In the genomic region with DNA sequence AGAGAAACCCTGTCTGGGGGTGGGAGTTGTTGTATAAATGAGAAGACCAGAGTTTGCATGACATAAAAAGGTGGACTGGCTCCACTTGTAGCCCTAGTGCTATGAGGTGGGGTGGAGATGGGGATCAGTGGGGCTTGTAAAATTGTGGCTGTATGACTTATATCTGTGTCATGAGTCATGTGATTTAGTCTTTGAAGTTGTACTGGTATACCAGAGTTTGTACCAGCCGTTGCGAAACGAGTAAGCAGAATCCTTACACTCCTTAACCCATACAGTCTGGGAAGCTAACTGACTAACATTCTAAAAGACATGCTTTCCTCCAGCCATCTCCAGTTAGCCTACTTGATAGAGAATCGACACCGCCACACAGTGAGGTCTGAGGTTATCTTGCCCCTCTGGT, we compare ENCODE assay signal across 15 mouse cellular contexts. TPM values are rescaled to one million over a fixed set of nuclear protein-coding genes. Genes with fewer than 3 reads are reported as not detected.
A peak's percentile ranks its signal among the peaks of the same experiment; 100 is the strongest.
DNase-seq lines count a peak whose midpoint lies in the region; ATAC-seq and TF ChIP-seq lines count a peak whose summit lies in the region.
"Had no signal": no experiment of that assay in that cellular context is flagged by ENCODE, and none has a peak within 500 bp of the region (broad histone marks: within the 10 kb centered on the region; RNA-seq: fewer than 3 reads in every experiment).

No protein-coding gene starts in this region.

- H3K79me2 ChIP-seq in macrophage (ENCODE audit: inconsistent target): peaks cover 100% of the 10 kb centered on the region

- TF ChIP-seq CTCF in lung, embryonic 14.5 days (IDR thresholded peaks at IDR 0.05; ENCODE audit: low read depth): no peak
- no peak for TF ChIP-seq CTCF in lung, adult 2 months (IDR thresholded peaks at IDR 0.05; ENCODE audit: insufficient read depth, low read length)

- no peak for TF ChIP-seq POLR2A in lung, adult 2 months (IDR thresholded peaks at IDR 0.05; ENCODE audit: borderline replicate concordance, extremely low read depth, low read depth, low read length)

- no peak overlapping the region for H3K4me3 ChIP-seq in lung, embryonic 14.5 days (ENCODE audit: low read depth, low read length)
- H3K4me3 ChIP-seq in lung, adult 2 months (replicated peaks; ENCODE audit: extremely low read depth, low read depth, low read length): no peak overlapping the region
- H3K4me3 ChIP-seq in macrophage (ENCODE audit: inconsistent target): no peak overlapping the region
- H3K4me3 ChIP-seq: embryonic facial prominence, embryonic 13.5 days; forebrain, embryonic 12.5 days; midbrain, embryonic 13.5 days had no signal

- no peak overlapping the region for H3K4me2 ChIP-seq in lung, embryonic 14.5 days
- H3K4me2 ChIP-seq: embryonic facial prominence, embryonic 13.5 days; forebrain, embryonic 12.5 days; midbrain, embryonic 13.5 days had no signal

- peaks cover 3% of the 10 kb centered on the region; the same call in 1 of the 2 replicates for H3K36me3 ChIP-seq in lung, embryonic 14.5 days (ENCODE audit: insufficient read depth)
- H3K36me3 ChIP-seq in macrophage (ENCODE audit: inconsistent target): no peaks in the 10 kb centered on the region
- H3K36me3 ChIP-seq: embryonic facial prominence, embryonic 13.5 days; forebrain, embryonic 12.5 days; midbrain, embryonic 13.5 days had no signal

- DNase-seq in lung, embryonic 14.5 days: no peak
- no peak for DNase-seq in lung, adult 2 months
- peak; percentile 57 for DNase-seq in NIH3T3 (ENCODE audit: low read depth)
- peak; percentile 52 to 55 for DNase-seq in adrenal gland, postnatal 36 days
- no peak for DNase-seq in ovary, postnatal 10 days (ENCODE audit: low spot score)
- no peak for DNase-seq in thymus, postnatal 14 days
- DNase-seq: cerebellum, adult 11-12 months; kidney, postnatal 10 days; layer of hippocampus, adult 9-11 months; thymus, postnatal 4 days had no signal

- WGBS in lung, embryonic 14.5 days: 76% methylated on average over 5 of the region's 5 CpGs
- 55% methylated on average over 5 of the region's 5 CpGs for WGBS in lung, adult 2 months
- 53% methylated on average over 5 of the region's 5 CpGs for WGBS in macrophage (ENCODE audit: missing documents)

- H3K27me3 ChIP-seq in lung, embryonic 14.5 days (ENCODE audit: insufficient read depth, low read length): no peaks in the 10 kb centered on the region
- H3K27me3 ChIP-seq: embryonic facial prominence, embryonic 13.5 days; forebrain, embryonic 12.5 days; midbrain, embryonic 13.5 days had no signal

- no peaks in the 10 kb centered on the region for H3K9me3 ChIP-seq in lung, embryonic 14.5 days (ENCODE audit: low read depth, low read length)
- H3K9me3 ChIP-seq: embryonic facial prominence, embryonic 13.5 days; forebrain, embryonic 12.5 days; midbrain, embryonic 13.5 days had no signal

- no peak overlapping the region for H3K27ac ChIP-seq in lung, embryonic 14.5 days (ENCODE audit: low read depth)
- peak overlapping the region; percentile 38 for H3K27ac ChIP-seq in macrophage
- H3K27ac ChIP-seq: embryonic facial prominence, embryonic 13.5 days; forebrain, embryonic 12.5 days; liver, embryonic 14.5 days; midbrain, embryonic 13.5 days had no signal

- 0 out of 2 replicates have a peak, but pooled peaks have one; percentile 23 for ATAC-seq in lung, embryonic 14.5 days (ENCODE audit: insufficient read depth)
- ATAC-seq: midbrain, embryonic 13.5 days had no signal

- peaks cover 13% of the 10 kb centered on the region for H3K4me1 ChIP-seq in lung, embryonic 14.5 days (ENCODE audit: insufficient read depth)
- H3K4me1 ChIP-seq in lung, adult 2 months (ENCODE audit: control insufficient read depth, insufficient read depth, low read length): peaks cover 4% of the 10 kb centered on the region

- no peak overlapping the region for H3K9ac ChIP-seq in lung, embryonic 14.5 days
- H3K9ac ChIP-seq: embryonic facial prominence, embryonic 13.5 days; forebrain, embryonic 12.5 days; liver, embryonic 14.5 days; midbrain, embryonic 13.5 days had no signal

RNA-seq across cellular contexts. Expression of gene Lims1, which starts 10.1 kb away (rescaled TPM):
- polyA plus RNA-seq in lung, embryonic 14.5 days (2014; fragmentation: Nextera tagmentation; extraction: Ambion mirVana): 200 and 208 TPM in 2 replicates
- 25.2 and 44.0 TPM in 2 replicates for polyA plus RNA-seq in lung, adult 2 months (2012; rRNA removed)
- 10 to 100 TPM; 48.8 to 62.8 TPM for total RNA-seq in adrenal gland, postnatal 36 days (2021)
- 100 to 1,000 TPM in 8 of 26 experiments, 10 to 100 TPM in 18; 39.5 to 190 (median 75.9) TPM for total RNA-seq in macrophage (2018; cell fraction: chromatin; rRNA removed)
- total RNA-seq in macrophage (2018; cell fraction: cytosol; rRNA removed): 100 to 1,000 TPM in 7 of 26 experiments, 10 to 100 TPM in 19; 60.1 to 124 (median 92.1) TPM
- 100 to 1,000 TPM in 11 of 26 experiments, 10 to 100 TPM in 15; 38.5 to 182 (median 86.0) TPM for total RNA-seq in macrophage (2018; cell fraction: nucleus; rRNA removed)
- polyA plus RNA-seq in macrophage (2018): 41.0 to 58.3 TPM (median 45.0 TPM) in 3 replicates

Comparison
In these comparisons a context has a peak if more than half of its experiments do, and no peak if none do; other contexts are left out.
1. DNase-seq: peak in NIH3T3 (single experiment) and adrenal gland, postnatal 36 days (2 of 2); none in lung, embryonic 14.5 days (single experiment), lung, adult 2 months (single experiment), ovary, postnatal 10 days (single experiment) and thymus, postnatal 14 days (single experiment).